Mouse (Mus musculus): ENCODE results near the gene Zfp444.

GRCm38 (mm10) chr7:6145423-6146188, 26.4 kb upstream of the Zfp444 start:
- TF ChIP-seq CTCF (IDR thresholded peaks at IDR 0.05) (no peak), EP300 (IDR thresholded peaks at IDR 0.05) (no peak)

Data from lung, postnatal 0 days (tissue).